Comparison of ENCODE assay signal across 7 mouse cellular contexts in genomic region chr6:71823488-71823887, GRCm38 (mm10). TPM values are rescaled to one million over a fixed set of nuclear protein-coding genes. Genes with fewer than 3 reads are reported as not detected.
DNase-seq lines count a peak whose midpoint lies in the region; ATAC-seq lines count a peak whose summit lies in the region.

No protein-coding gene starts in this region.

- H3K4me2 ChIP-seq in embryonic facial prominence, embryonic 11.5 days (ENCODE audit: low read depth, low read length), result peak overlapping the region; percentile 68
- peak overlapping the region; percentile 57 for H3K4me2 ChIP-seq in limb, embryonic 11.5 days (ENCODE audit: low read depth, severe bottlenecking)
- H3K4me2 ChIP-seq in midbrain, embryonic 14.5 days (ENCODE audit: low read length), result peak overlapping the region; percentile 52

- no peaks in the 10 kb centered on the region for H3K27me3 ChIP-seq in embryonic facial prominence, embryonic 11.5 days (ENCODE audit: control insufficient read depth, insufficient read depth, low read length)
- no peaks in the 10 kb centered on the region for H3K27me3 ChIP-seq in limb, embryonic 11.5 days (ENCODE audit: control insufficient read depth, insufficient read depth, low read length)
- no peaks in the 10 kb centered on the region for H3K27me3 ChIP-seq in midbrain, embryonic 14.5 days (ENCODE audit: control insufficient read depth, insufficient read depth, low read length)

- no peak overlapping the region for H3K27ac ChIP-seq in embryonic facial prominence, embryonic 11.5 days (replicated peaks; ENCODE audit: low read depth, low read length)
- H3K27ac ChIP-seq in limb, embryonic 11.5 days (replicated peaks; ENCODE audit: low read depth, low read length), result no peak overlapping the region
- H3K27ac ChIP-seq in midbrain, embryonic 14.5 days (replicated peaks; ENCODE audit: low read depth, low read length), result 0 out of 2 replicates have a peak overlapping the region, but pooled peaks have one; percentile 28

- under 1% methylated on average over 19 of the region's 19 CpGs for WGBS in embryonic facial prominence, embryonic 11.5 days
- under 1% methylated on average over 19 of the region's 19 CpGs for WGBS in limb, embryonic 11.5 days
- whole genome bisulfite sequencing in midbrain, embryonic 14.5 days, result under 1% methylated on average over 19 of the region's 19 CpGs

- H3K4me3 ChIP-seq in embryonic facial prominence, embryonic 11.5 days (ENCODE audit: low read depth, low read length), result peak overlapping the region; percentile 64
- H3K4me3 ChIP-seq in limb, embryonic 11.5 days (ENCODE audit: low read depth, low read length), result peak overlapping the region; percentile 53
- peak overlapping the region; percentile 53 for H3K4me3 ChIP-seq in midbrain, embryonic 14.5 days (replicated peaks; ENCODE audit: low read depth, low read length)

- peak overlapping the region; percentile 65 for H3K9ac ChIP-seq in embryonic facial prominence, embryonic 11.5 days (replicated peaks; ENCODE audit: low read length)
- peak overlapping the region; percentile 60 for H3K9ac ChIP-seq in limb, embryonic 11.5 days (ENCODE audit: low read length)
- peak overlapping the region; percentile 48; the same call in 1 of the 2 replicates for H3K9ac ChIP-seq in midbrain, embryonic 14.5 days (replicated peaks; ENCODE audit: low read length)

- peak; percentile 87 for ATAC-seq in embryonic facial prominence, embryonic 11.5 days (replicated peaks; ENCODE audit: insufficient number of reproducible peaks, low FRiP score, low TSS enrichment, low read depth)
- ATAC-seq in granulocyte monocyte progenitor cell, adult 5-6 weeks (replicated peaks; ENCODE audit: poor library complexity, severe bottlenecking), result peak; percentile 96
- ATAC-seq in limb, embryonic 11.5 days (ENCODE audit: insufficient number of reproducible peaks, low FRiP score, low TSS enrichment, low read depth), result peak; percentile 89
- ATAC-seq in midbrain, embryonic 14.5 days (ENCODE audit: low FRiP score, low TSS enrichment), result peak; percentile 89

- H3K9me3 ChIP-seq in embryonic facial prominence, embryonic 11.5 days (replicated peaks; ENCODE audit: control insufficient read depth, low read length), result no peaks in the 10 kb centered on the region
- H3K9me3 ChIP-seq in limb, embryonic 11.5 days (ENCODE audit: control insufficient read depth, low read length), result no peaks in the 10 kb centered on the region
- no peaks in the 10 kb centered on the region for H3K9me3 ChIP-seq in midbrain, embryonic 14.5 days (ENCODE audit: control insufficient read depth, low read length)

- H3K36me3 ChIP-seq in embryonic facial prominence, embryonic 11.5 days (replicated peaks; ENCODE audit: control insufficient read depth, insufficient read depth, low read depth, low read length), result no peaks in the 10 kb centered on the region
- no peaks in the 10 kb centered on the region for H3K36me3 ChIP-seq in limb, embryonic 11.5 days (ENCODE audit: control insufficient read depth, insufficient read depth, low read length)
- 0 out of 2 replicates have a peak, but pooled peaks cover 1% of the 10 kb centered on the region for H3K36me3 ChIP-seq in midbrain, embryonic 14.5 days (ENCODE audit: control insufficient read depth, insufficient read depth, low read length)

- DNase-seq in adrenal gland, postnatal 14 days, result peak; percentile 94
- peak; percentile 90 for DNase-seq in embryonic facial prominence, embryonic 11.5 days (ENCODE audit: low spot score)
- DNase-seq in kidney, adult 18-20 months, result peak; percentile 97
- peak; percentile 92 for DNase-seq in limb, embryonic 11.5 days (ENCODE audit: low spot score)
- DNase-seq in midbrain, embryonic 14.5 days, result peak; percentile 93
- peak; percentile 76 to 85 for DNase-seq in spleen, adult 18-20 months

- no peaks in the 10 kb centered on the region for H3K4me1 ChIP-seq in embryonic facial prominence, embryonic 11.5 days (ENCODE audit: control insufficient read depth, insufficient read depth, low read length)
- H3K4me1 ChIP-seq in limb, embryonic 11.5 days (ENCODE audit: control insufficient read depth, insufficient read depth, low read length), result no peaks in the 10 kb centered on the region
- peaks cover 6% of the 10 kb centered on the region; the same call in 1 of the 2 replicates for H3K4me1 ChIP-seq in midbrain, embryonic 14.5 days (ENCODE audit: control insufficient read depth, insufficient read depth, low read length)

RNA-seq across cellular contexts. Expression of gene Mrpl35, which starts 3.3 kb away (rescaled TPM):
- total RNA-seq in adrenal gland, postnatal 14 days (2021), result 50.1 and 54.5 TPM in 2 replicates
- polyA plus RNA-seq in embryonic facial prominence, embryonic 11.5 days (2014; fragmentation: Nextera tagmentation; extraction: Ambion mirVana), result 68.1 and 73.0 TPM in 2 replicates
- total RNA-seq in granulocyte monocyte progenitor cell, adult 5-6 weeks (2014; fragmentation: Nextera tagmentation), result 21.6 and 34.0 TPM in 2 replicates
- total RNA-seq in granulocyte monocyte progenitor cell, adult 5-6 weeks (2017), result 40.0 and 54.7 TPM in 2 replicates
- polyA plus RNA-seq in limb, embryonic 11.5 days (2014; fragmentation: Nextera tagmentation; extraction: Ambion mirVana), result 62.3 and 66.9 TPM in 2 replicates
- 40.4 and 41.1 TPM in 2 replicates for polyA plus RNA-seq in midbrain, embryonic 14.5 days (2014; fragmentation: Nextera tagmentation; extraction: Ambion mirVana)

RNA-seq across cellular contexts. Expression of gene Immt, which starts 7.6 kb away (rescaled TPM):
- 387 and 402 TPM in 2 replicates for total RNA-seq in adrenal gland, postnatal 14 days (2021)
- 189 and 192 TPM in 2 replicates for polyA plus RNA-seq in embryonic facial prominence, embryonic 11.5 days (2014; fragmentation: Nextera tagmentation; extraction: Ambion mirVana)
- total RNA-seq in granulocyte monocyte progenitor cell, adult 5-6 weeks (2014; fragmentation: Nextera tagmentation), result 148 and 158 TPM in 2 replicates
- total RNA-seq in granulocyte monocyte progenitor cell, adult 5-6 weeks (2017), result 142 and 149 TPM in 2 replicates
- 208 and 213 TPM in 2 replicates for polyA plus RNA-seq in limb, embryonic 11.5 days (2014; fragmentation: Nextera tagmentation; extraction: Ambion mirVana)
- 161 and 173 TPM in 2 replicates for polyA plus RNA-seq in midbrain, embryonic 14.5 days (2014; fragmentation: Nextera tagmentation; extraction: Ambion mirVana)
